Mouse (Mus musculus) cerebellum, adult 2 months (tissue): ENCODE measurements at regions not wholly inside any gene's neighbourhood (a gene's known extent, or its start where the extent isn't known, plus 50 kb on each side); places are given as distances from the start of the nearest gene placed in this dataset.

ENCODE experiments used
- CTCF ChIP-seq: fragments of 200-500 bp; IDR thresholded peaks from 2 replicates; pipeline ENCODE4 v1.5.1; 2011; ENCODE audit warnings: low read depth, mild to moderate bottlenecking, control low read depth, low read length, moderate library complexity, borderline replicate concordance; ENCODE audit not compliant: insufficient read depth
- POLR2A ChIP-seq: fragments of 200-500 bp; IDR thresholded peaks from 2 replicates; pipeline ENCODE4 v1.6.1; 2011; ENCODE audit warnings: low read length, control low read depth, borderline replicate concordance; ENCODE audit not compliant: insufficient read depth

DNA sequence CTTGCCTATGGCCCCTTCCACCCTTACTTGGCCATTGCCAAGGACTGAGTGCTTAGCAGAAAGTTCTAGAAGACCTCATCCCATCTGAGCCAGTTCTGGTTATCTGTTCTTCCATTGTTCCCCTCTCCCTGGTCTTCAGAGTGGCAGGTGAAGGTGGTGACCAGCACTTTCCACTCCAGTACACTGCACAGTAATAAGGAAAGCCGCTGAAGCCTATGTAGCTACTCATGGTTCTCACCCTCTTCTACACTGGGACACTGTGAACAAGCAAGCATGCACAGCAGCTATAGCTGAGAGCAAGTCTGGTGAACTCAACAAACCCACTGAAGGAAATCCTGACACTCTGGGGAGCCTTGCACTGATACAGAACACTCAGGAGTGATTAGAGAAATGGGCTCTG is 175.4 kb downstream of the Lmo4 start:
- TF ChIP-seq CTCF (no peak), POLR2A (no peak)
